10 mouse cellular contexts compared by ENCODE assay signal in the genomic region with DNA sequence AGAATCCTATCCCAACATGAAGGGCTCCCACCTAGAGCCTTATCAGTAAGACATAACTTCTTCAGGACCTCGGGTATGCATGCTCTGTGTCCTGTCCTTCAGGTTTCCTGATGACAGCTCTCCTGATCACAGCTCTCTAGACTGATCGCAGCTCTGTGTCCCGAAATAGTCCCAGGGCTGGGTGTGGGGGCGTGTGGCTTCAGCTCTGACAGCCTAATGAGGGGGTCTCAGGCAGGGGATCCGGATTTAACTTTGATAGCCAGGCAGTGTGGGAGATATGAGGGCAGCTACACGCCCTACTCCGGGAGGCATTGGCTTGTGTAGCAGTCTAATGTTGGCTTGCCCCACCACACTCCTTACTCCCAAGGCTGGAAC. TPM values are rescaled to one million over a fixed set of nuclear protein-coding genes. Genes with fewer than 3 reads are reported as not detected.
DNase-seq lines count a peak whose midpoint lies in the region; ATAC-seq lines count a peak whose summit lies in the region.
"Had no signal": no experiment of that assay in that cellular context is flagged by ENCODE, and none has a peak within 500 bp of the region (broad histone marks: within the 10 kb centered on the region; RNA-seq: fewer than 3 reads in every experiment).

No protein-coding gene starts in this region.

- H3K4me1 ChIP-seq in heart, embryonic 12.5 days (replicated peaks): peaks cover 29% of the 10 kb centered on the region
- peaks cover 7% of the 10 kb centered on the region for H3K4me1 ChIP-seq in hindbrain, embryonic 14.5 days (replicated peaks; ENCODE audit: control insufficient read depth, insufficient read depth, low read length)
- peaks cover 8% of the 10 kb centered on the region for H3K4me1 ChIP-seq in midbrain, embryonic 12.5 days

- no peaks in the 10 kb centered on the region for H3K36me3 ChIP-seq in heart, embryonic 12.5 days
- H3K36me3 ChIP-seq in hindbrain, embryonic 14.5 days (replicated peaks; ENCODE audit: control insufficient read depth, insufficient read depth): no peaks in the 10 kb centered on the region
- no peaks in the 10 kb centered on the region for H3K36me3 ChIP-seq in midbrain, embryonic 12.5 days

- ATAC-seq in heart, embryonic 12.5 days (ENCODE audit: insufficient number of reproducible peaks, low FRiP score): peak; percentile 60
- ATAC-seq in hindbrain, embryonic 14.5 days (ENCODE audit: low FRiP score): peak; percentile 7; the same call in 1 of the 2 replicates
- no peak for ATAC-seq in midbrain, embryonic 12.5 days (ENCODE audit: low FRiP score, low read depth)
- ATAC-seq: Patski had no signal

- DNase-seq in heart, adult 8-10 months (ENCODE audit: low spot score): no peak
- peak; percentile 76 for DNase-seq in brain, adult 2 months (ENCODE audit: low read depth, low spot score)
- no peak for DNase-seq in hindbrain, embryonic 14.5 days (ENCODE audit: low spot score)
- DNase-seq in frontal cortex, postnatal 36 days (ENCODE audit: low spot score in 2 of 2): no peak
- no peak for DNase-seq in urinary bladder, postnatal 36 days (ENCODE audit: low spot score in 2 of 2)
- no peak for DNase-seq in embryo, embryonic 11 days
- DNase-seq: right cerebral cortex, postnatal 4 days had no signal

- H3K4me3 ChIP-seq in heart, embryonic 12.5 days: peak overlapping the region; percentile 53
- H3K4me3 ChIP-seq in hindbrain, embryonic 14.5 days (replicated peaks; ENCODE audit: low read length): peak overlapping the region; percentile 56
- peak overlapping the region; percentile 45 for H3K4me3 ChIP-seq in midbrain, embryonic 12.5 days

- 0% methylated on average over 7 of the region's 7 CpGs for WGBS in heart, embryonic 12.5 days
- 38% methylated on average over 7 of the region's 7 CpGs for WGBS in hindbrain, embryonic 14.5 days
- 36% methylated on average over 7 of the region's 7 CpGs for WGBS in midbrain, embryonic 12.5 days

- peak overlapping the region; percentile 43 for H3K9ac ChIP-seq in heart, embryonic 12.5 days
- H3K9ac ChIP-seq in hindbrain, embryonic 14.5 days: peak overlapping the region; percentile 52; the same call in 1 of the 2 replicates
- 0 out of 2 replicates have a peak overlapping the region, but pooled peaks have one; percentile 49 for H3K9ac ChIP-seq in midbrain, embryonic 12.5 days (replicated peaks)

- H3K9me3 ChIP-seq in heart, embryonic 12.5 days (replicated peaks): no peaks in the 10 kb centered on the region
- no peaks in the 10 kb centered on the region for H3K9me3 ChIP-seq in hindbrain, embryonic 14.5 days (ENCODE audit: control insufficient read depth, low read length)
- H3K9me3 ChIP-seq in midbrain, embryonic 12.5 days: no peaks in the 10 kb centered on the region

- peaks cover 41% of the 10 kb centered on the region for H3K27me3 ChIP-seq in heart, embryonic 12.5 days (replicated peaks)
- H3K27me3 ChIP-seq in hindbrain, embryonic 14.5 days (ENCODE audit: control insufficient read depth, insufficient read depth, low read length): peaks cover 4% of the 10 kb centered on the region; the same call in 1 of the 2 replicates
- H3K27me3 ChIP-seq in midbrain, embryonic 12.5 days: peaks cover 12% of the 10 kb centered on the region
- H3K27me3 ChIP-seq: Patski had no signal

- peak overlapping the region; percentile 65 for H3K27ac ChIP-seq in heart, embryonic 12.5 days (ENCODE audit: poor library complexity, severe bottlenecking)
- no peak overlapping the region for H3K27ac ChIP-seq in hindbrain, embryonic 14.5 days
- no peak overlapping the region for H3K27ac ChIP-seq in midbrain, embryonic 12.5 days (replicated peaks)

- peak overlapping the region; percentile 81 for H3K4me2 ChIP-seq in heart, embryonic 12.5 days
- peak overlapping the region; percentile 79 for H3K4me2 ChIP-seq in hindbrain, embryonic 14.5 days (replicated peaks)
- H3K4me2 ChIP-seq in midbrain, embryonic 12.5 days (replicated peaks): peak overlapping the region; percentile 62

RNA-seq across cellular contexts. Expression of gene Kank3, which starts 0.8 kb away (rescaled TPM):
- 39.0 and 43.9 TPM in 2 replicates for polyA plus RNA-seq in heart, embryonic 12.5 days (2016; fragmentation: Nextera tagmentation; extraction: Ambion mirVana)
- total RNA-seq in heart, adult 8-10 months (2022): 10 to 100 TPM; 44.4 to 64.9 (median 51.3) TPM
- polyA plus RNA-seq in hindbrain, embryonic 14.5 days (2014; fragmentation: Nextera tagmentation; extraction: Ambion mirVana): 44.7 and 47.7 TPM in 2 replicates
- 25.5 and 31.9 TPM in 2 replicates for polyA plus RNA-seq in midbrain, embryonic 12.5 days (2016; fragmentation: Nextera tagmentation; extraction: Ambion mirVana)

RNA-seq across cellular contexts. Expression of gene Rps28, which starts 13.2 kb away (rescaled TPM):
- polyA plus RNA-seq in heart, embryonic 12.5 days (2016; fragmentation: Nextera tagmentation; extraction: Ambion mirVana): 570 and 574 TPM in 2 replicates
- 100 to 1,000 TPM; 691 to 822 (median 750) TPM for total RNA-seq in heart, adult 8-10 months (2022)
- polyA plus RNA-seq in hindbrain, embryonic 14.5 days (2014; fragmentation: Nextera tagmentation; extraction: Ambion mirVana): 580 and 749 TPM in 2 replicates
- 613 and 671 TPM in 2 replicates for polyA plus RNA-seq in midbrain, embryonic 12.5 days (2016; fragmentation: Nextera tagmentation; extraction: Ambion mirVana)

RNA-seq across cellular contexts. Expression of gene Ndufa7, which starts 13.2 kb away (rescaled TPM):
- 431 and 466 TPM in 2 replicates for polyA plus RNA-seq in heart, embryonic 12.5 days (2016; fragmentation: Nextera tagmentation; extraction: Ambion mirVana)
- 100 to 1,000 TPM; 676 to 749 (median 700) TPM for total RNA-seq in heart, adult 8-10 months (2022)
- 487 and 568 TPM in 2 replicates for polyA plus RNA-seq in hindbrain, embryonic 14.5 days (2014; fragmentation: Nextera tagmentation; extraction: Ambion mirVana)
- 436 and 454 TPM in 2 replicates for polyA plus RNA-seq in midbrain, embryonic 12.5 days (2016; fragmentation: Nextera tagmentation; extraction: Ambion mirVana)

RNA-seq across cellular contexts. Expression of gene Angptl4, which starts 29.5 kb away (rescaled TPM):
- 6.9 and 7.5 TPM in 2 replicates for polyA plus RNA-seq in heart, embryonic 12.5 days (2016; fragmentation: Nextera tagmentation; extraction: Ambion mirVana)
- total RNA-seq in heart, adult 8-10 months (2022): 1 to 10 TPM; 2.9 to 9.8 (median 8.3) TPM
- 19.1 and 25.1 TPM in 2 replicates for polyA plus RNA-seq in hindbrain, embryonic 14.5 days (2014; fragmentation: Nextera tagmentation; extraction: Ambion mirVana)
- 21.1 and 28.3 TPM in 2 replicates for polyA plus RNA-seq in midbrain, embryonic 12.5 days (2016; fragmentation: Nextera tagmentation; extraction: Ambion mirVana)

RNA-seq across cellular contexts. Expression of gene Cd320, which starts 31.8 kb away (rescaled TPM):
- polyA plus RNA-seq in heart, embryonic 12.5 days (2016; fragmentation: Nextera tagmentation; extraction: Ambion mirVana): 41.5 and 43.8 TPM in 2 replicates
- 10 to 100 TPM; 28.9 to 33.6 (median 33.2) TPM for total RNA-seq in heart, adult 8-10 months (2022)
- 57.5 and 59.6 TPM in 2 replicates for polyA plus RNA-seq in hindbrain, embryonic 14.5 days (2014; fragmentation: Nextera tagmentation; extraction: Ambion mirVana)
- 59.8 and 63.5 TPM in 2 replicates for polyA plus RNA-seq in midbrain, embryonic 12.5 days (2016; fragmentation: Nextera tagmentation; extraction: Ambion mirVana)
